Mouse (Mus musculus) erythroblast, embryonic 14.5 days (primary cell): ENCODE measurements around the gene Tmem94.

Experiments used
- GATA1 ChIP-seq: IDR thresholded peaks from 2 replicates; pipeline ENCODE4 v1.6.1; 2012; ENCODE audit warnings: low read length, inconsistent platforms, mixed read lengths
- TAL1 ChIP-seq: IDR thresholded peaks from 3 replicates; pipeline ENCODE4 v1.6.1; 2012; ENCODE audit warnings: low read length, inconsistent platforms, mixed read lengths

- no peak for TF ChIP-seq GATA1
- TF ChIP-seq TAL1 = no peak
Measured at GRCm38 (mm10) chr11:115814605-115815450, 49.6 kb downstream of the Tmem94 start, which contains the start of gene Tsen54.
